ENCODE assay signal across 9 mouse cellular contexts in genomic region chrX:112903631-112904410, GRCm38 (mm10).
DNase-seq lines count a peak whose midpoint lies in the region; TF ChIP-seq lines count a peak whose summit lies in the region.
"Had no signal": no experiment of that assay in that cellular context is flagged by ENCODE, and none has a peak within 500 bp of the region (broad histone marks: within the 10 kb centered on the region; RNA-seq: fewer than 3 reads in every experiment).

No protein-coding gene starts in this region.

- 33% methylated on average over 11 of the region's 11 CpGs for WGBS in kidney, adult 2 months

- DNase-seq in kidney, adult 2 months = peak; percentile 6
- DNase-seq in kidney, adult 11 months = no peak
- peak; percentile 1 for DNase-seq in thymus, postnatal 0 days (ENCODE audit: low spot score)
- no peak for DNase-seq in thymus, postnatal 36 days
- DNase-seq in cerebellum, postnatal 14 days = peak; percentile 17 to 18
- DNase-seq in ovary, postnatal 36 days (ENCODE audit: low spot score) = no peak
- DNase-seq in adrenal gland, postnatal 14 days = no peak
- DNase-seq: gastrocnemius, postnatal 10 days had no signal

- H3K27me3 ChIP-seq in kidney, adult 2 months (replicated peaks; ENCODE audit: control insufficient read depth, insufficient read depth, low read length) = no peaks in the 10 kb centered on the region
- H3K27me3 ChIP-seq: megakaryocyte, embryonic 14.5 days had no signal

- no peaks in the 10 kb centered on the region for H3K4me1 ChIP-seq in kidney, adult 2 months (ENCODE audit: control insufficient read depth, insufficient read depth, low read length)
- H3K4me1 ChIP-seq: megakaryocyte, embryonic 14.5 days had no signal

- no peaks in the 10 kb centered on the region for H3K36me3 ChIP-seq in kidney, adult 2 months (ENCODE audit: control insufficient read depth, insufficient read depth, low read length)

- H3K27ac ChIP-seq in kidney, adult 2 months (ENCODE audit: insufficient read depth, low read depth, low read length) = no peak overlapping the region

- no peak overlapping the region for H3K4me3 ChIP-seq in kidney, adult 2 months (ENCODE audit: insufficient read depth, low read depth, low read length)
- H3K4me3 ChIP-seq: megakaryocyte, embryonic 14.5 days had no signal

- no peak for TF ChIP-seq CTCF in kidney, adult 2 months (conservative IDR thresholded peaks at IDR 0.05; ENCODE audit: insufficient read depth, insufficient read length, low read depth, low read length)

- TF ChIP-seq POLR2A in kidney, adult 2 months (IDR thresholded peaks at IDR 0.05; ENCODE audit: low read depth, low read length) = no peak

Comparison
In these comparisons a context has a peak if more than half of its experiments do, and no peak if none do; other contexts are left out.
1. DNase-seq: peak in kidney, adult 2 months (single experiment), thymus, postnatal 0 days (single experiment) and cerebellum, postnatal 14 days (2 of 2); none in kidney, adult 11 months (single experiment), thymus, postnatal 36 days (0 of 2), ovary, postnatal 36 days (single experiment) and adrenal gland, postnatal 14 days (single experiment).